Comparison of ENCODE assay signal across 8 mouse cellular contexts in genomic region chr16:35023138-35023735, GRCm38 (mm10). TPM values are rescaled to one million over a fixed set of nuclear protein-coding genes. Genes with fewer than 3 reads are reported as not detected.
DNase-seq lines count a peak whose midpoint lies in the region; ATAC-seq and TF ChIP-seq lines count a peak whose summit lies in the region.

No protein-coding gene starts in this region.

- ATAC-seq in limb, embryonic 12.5 days (ENCODE audit: insufficient number of reproducible peaks, insufficient read depth, low FRiP score, low TSS enrichment, low read depth), result no peak
- no peak for ATAC-seq in stomach, embryonic 16.5 days (ENCODE audit: insufficient read depth, low FRiP score)

- no peaks in the 10 kb centered on the region for H3K9me3 ChIP-seq in limb, embryonic 12.5 days
- H3K9me3 ChIP-seq in stomach, embryonic 16.5 days (replicated peaks; ENCODE audit: control insufficient read depth, low read length), result 0 out of 2 replicates have a peak, but pooled peaks cover 3% of the 10 kb centered on the region

- H3K36me3 ChIP-seq in spleen, adult 2 months (ENCODE audit: control insufficient read depth, insufficient read depth, low read length), result no peaks in the 10 kb centered on the region
- H3K36me3 ChIP-seq in limb, embryonic 12.5 days, result peaks cover 8% of the 10 kb centered on the region; the same call in 1 of the 2 replicates
- H3K36me3 ChIP-seq in stomach, embryonic 16.5 days (ENCODE audit: control insufficient read depth, insufficient read depth, low read length), result no peaks in the 10 kb centered on the region

- WGBS in spleen, adult 2 months, result 43% methylated on average over 8 of the region's 8 CpGs
- under 1% methylated on average over 8 of the region's 8 CpGs for WGBS in limb, embryonic 12.5 days
- 9% methylated on average over 8 of the region's 8 CpGs for WGBS in stomach, embryonic 16.5 days

- H3K4me1 ChIP-seq in spleen, adult 2 months (ENCODE audit: control insufficient read depth, insufficient read depth, insufficient read length), result no peaks in the 10 kb centered on the region
- H3K4me1 ChIP-seq in limb, embryonic 12.5 days (replicated peaks), result peaks cover 4% of the 10 kb centered on the region
- no peaks in the 10 kb centered on the region for H3K4me1 ChIP-seq in stomach, embryonic 16.5 days (ENCODE audit: control insufficient read depth, insufficient read depth, low read length)

- no peak for TF ChIP-seq CTCF in spleen, adult 2 months (IDR thresholded peaks at IDR 0.05; ENCODE audit: extremely low read depth, insufficient read depth, insufficient read length, insufficient replicate concordance)

- DNase-seq in cerebellum, adult 9-11 months, result peak; percentile 19
- DNase-seq in cerebellum, adult 8-10 months, result no peak
- DNase-seq in spleen, adult 2 months (ENCODE audit: low read depth in 1 of 2, low spot score in 2 of 2), result no peak
- no peak for DNase-seq in spleen, postnatal 4 days (ENCODE audit: low spot score in 2 of 2)
- DNase-seq in spleen, postnatal 10 days (ENCODE audit: low spot score in 2 of 2), result no peak
- DNase-seq in urinary bladder, postnatal 25 days (ENCODE audit: low spot score), result no peak

- no peak overlapping the region for H3K27ac ChIP-seq in spleen, adult 2 months (ENCODE audit: insufficient read depth, low read length)
- H3K27ac ChIP-seq in limb, embryonic 12.5 days, result peak overlapping the region; percentile 84; the same call in 1 of the 2 replicates
- peak overlapping the region; percentile 78 for H3K27ac ChIP-seq in stomach, embryonic 16.5 days (ENCODE audit: low read length)

- H3K4me2 ChIP-seq in limb, embryonic 12.5 days, result peak overlapping the region; percentile 58
- peak overlapping the region; percentile 63 for H3K4me2 ChIP-seq in stomach, embryonic 16.5 days (ENCODE audit: low read depth, low read length)

- no peak for TF ChIP-seq POLR2A in spleen, adult 2 months (IDR thresholded peaks at IDR 0.05; ENCODE audit: low read depth, low read length)

- peak overlapping the region; percentile 84 for H3K4me3 ChIP-seq in spleen, adult 2 months (ENCODE audit: extremely low read depth, insufficient read depth, insufficient read length)
- peak overlapping the region; percentile 87 for H3K4me3 ChIP-seq in limb, embryonic 12.5 days (replicated peaks)
- peak overlapping the region; percentile 95 for H3K4me3 ChIP-seq in stomach, embryonic 16.5 days (replicated peaks; ENCODE audit: low read length)

- H3K9ac ChIP-seq in limb, embryonic 12.5 days (replicated peaks), result peak overlapping the region; percentile 85
- peak overlapping the region; percentile 89 for H3K9ac ChIP-seq in stomach, embryonic 16.5 days (ENCODE audit: low read length)

- no peaks in the 10 kb centered on the region for H3K27me3 ChIP-seq in spleen, adult 2 months (ENCODE audit: control insufficient read depth, insufficient read depth, low read length)
- peaks cover 10% of the 10 kb centered on the region for H3K27me3 ChIP-seq in limb, embryonic 12.5 days
- no peaks in the 10 kb centered on the region for H3K27me3 ChIP-seq in stomach, embryonic 16.5 days (ENCODE audit: control insufficient read depth, insufficient read depth, low read length)

RNA-seq across cellular contexts. Expression of gene Hacd2, which starts 1.0 kb away (rescaled TPM):
- 13.9 and 19.9 TPM in 2 replicates for polyA plus RNA-seq in spleen, adult 2 months (2012; rRNA removed)
- polyA plus RNA-seq in limb, embryonic 12.5 days (2016; fragmentation: Nextera tagmentation; extraction: Ambion mirVana), result 57.5 and 57.9 TPM in 2 replicates
- polyA plus RNA-seq in stomach, embryonic 16.5 days (2015; fragmentation: Nextera tagmentation; extraction: Ambion mirVana), result 106 and 112 TPM in 2 replicates
